Mouse (Mus musculus): ENCODE data around the gene Trub1. TPM values are rescaled to one million over a fixed set of nuclear protein-coding genes. Genes with fewer than 3 reads are reported as not detected.

The Trub1 gene
- polyA plus RNA-seq, 1 experiment from 2014 or later, result 28.5 TPM

DNA sequence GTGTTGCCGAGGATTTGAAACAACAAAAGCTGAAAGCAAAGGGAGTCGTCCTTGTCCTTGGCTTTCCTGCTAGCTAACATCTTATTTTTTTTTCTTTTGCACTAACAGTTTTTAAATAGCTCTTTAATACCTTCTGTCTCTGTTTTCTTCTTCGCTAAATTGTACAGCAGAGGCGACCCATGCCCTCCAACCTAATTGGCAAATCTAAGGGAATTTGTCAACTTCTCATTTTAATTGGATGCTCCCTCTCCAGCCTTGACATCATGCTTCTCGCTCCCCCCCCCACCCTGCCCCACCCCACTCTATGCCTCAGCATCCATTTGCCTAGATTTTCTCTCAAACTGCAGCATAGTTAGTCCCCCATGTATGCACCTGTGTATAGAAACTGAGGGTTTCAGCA lies 83.8 kb downstream of the Trub1 start:
- Histone ChIP-seq H3K27me3 (no peaks in the 10 kb centered on the region), H3K4me2 (replicated peaks) (no peak overlapping the region), H3K4me3 (no peak overlapping the region), H3K27ac (no peak overlapping the region), H3K36me3 (no peaks in the 10 kb centered on the region), H3K4me1 (peaks cover 12% of the 10 kb centered on the region; the same call in 1 of the 2 replicates), H3K9ac (no peak overlapping the region), H3K9me3 (peaks cover 6% of the 10 kb centered on the region; the same call in 1 of the 2 replicates)
- WGBS, result 41% methylated on average over 5 of the region's 5 CpGs
- no peak for ATAC-seq (ENCODE audit: low FRiP score, low read depth)

GRCm38 (mm10) chr19:57537510-57538182 lies 84.9 kb downstream of the Trub1 start:
- H3K36me3 ChIP-seq, result no peaks in the 10 kb centered on the region
- H3K9ac ChIP-seq, result no peak overlapping the region
- H3K27me3 ChIP-seq, result no peaks in the 10 kb centered on the region
- no peak overlapping the region for H3K4me2 ChIP-seq (replicated peaks)
- H3K4me3 ChIP-seq, result no peak overlapping the region
- H3K9me3 ChIP-seq, result peaks cover 6% of the 10 kb centered on the region; the same call in 1 of the 2 replicates
- ATAC-seq (ENCODE audit: low FRiP score, low read depth), result no peak
- 74% methylated on average over 7 of the region's 7 CpGs for WGBS
- peaks cover 12% of the 10 kb centered on the region; the same call in 1 of the 2 replicates for H3K4me1 ChIP-seq
- no peak overlapping the region for H3K27ac ChIP-seq

DNA sequence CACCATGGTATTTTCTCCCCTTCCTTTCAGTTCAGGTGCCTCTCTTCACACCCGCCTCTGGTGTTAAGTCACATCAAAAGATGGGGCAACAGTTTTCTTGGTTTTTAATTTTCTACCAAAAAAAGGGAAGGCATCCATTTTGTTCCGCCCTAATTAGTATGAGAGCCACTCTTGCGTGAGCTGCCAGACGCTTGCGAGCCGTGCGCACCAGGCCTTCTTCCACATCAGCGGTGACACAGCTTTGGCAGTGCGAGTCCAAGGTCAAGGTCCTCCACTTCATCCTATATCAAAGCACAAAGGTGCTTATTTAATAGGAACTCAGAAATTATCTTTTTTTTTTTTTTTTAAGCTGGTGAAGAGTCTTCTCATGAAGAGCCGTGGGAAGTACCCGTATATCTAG lies 87.4 kb downstream of the Trub1 start:
- H3K27me3 ChIP-seq, result peaks cover 5% of the 10 kb centered on the region; the same call in 1 of the 2 replicates
- no peak overlapping the region for H3K9ac ChIP-seq
- peaks cover 32% of the 10 kb centered on the region for H3K4me1 ChIP-seq
- no peak overlapping the region for H3K4me3 ChIP-seq
- ATAC-seq (ENCODE audit: low FRiP score, low read depth), result no peak
- no peaks in the 10 kb centered on the region for H3K36me3 ChIP-seq
- H3K4me2 ChIP-seq (replicated peaks), result no peak overlapping the region
- no peak overlapping the region for H3K27ac ChIP-seq
- WGBS, result 91% methylated on average over 11 of the region's 11 CpGs
- peaks cover 2% of the 10 kb centered on the region; the same call in 1 of the 2 replicates for H3K9me3 ChIP-seq

Other genes with a start within 250 kb of the Trub1 start
- gene Ablim1, start 138.0 kb upstream of the Trub1 start, polyA plus RNA-seq (2015; fragmentation: Nextera tagmentation; extraction: Ambion mirVana), result 29.1 and 34.0 TPM in 2 replicates
- gene Fam160b1, start 92.2 kb upstream of the Trub1 start, polyA plus RNA-seq (2015; fragmentation: Nextera tagmentation; extraction: Ambion mirVana), result 15.8 and 16.2 TPM in 2 replicates
- gene Atrnl1, start 158.1 kb downstream of the Trub1 start, polyA plus RNA-seq (2015; fragmentation: Nextera tagmentation; extraction: Ambion mirVana), result 7.1 TPM in 2 replicates

Data from limb, embryonic 13.5 days (tissue).